Mouse (Mus musculus): ENCODE results near the gene Fbxw4.

DNA sequence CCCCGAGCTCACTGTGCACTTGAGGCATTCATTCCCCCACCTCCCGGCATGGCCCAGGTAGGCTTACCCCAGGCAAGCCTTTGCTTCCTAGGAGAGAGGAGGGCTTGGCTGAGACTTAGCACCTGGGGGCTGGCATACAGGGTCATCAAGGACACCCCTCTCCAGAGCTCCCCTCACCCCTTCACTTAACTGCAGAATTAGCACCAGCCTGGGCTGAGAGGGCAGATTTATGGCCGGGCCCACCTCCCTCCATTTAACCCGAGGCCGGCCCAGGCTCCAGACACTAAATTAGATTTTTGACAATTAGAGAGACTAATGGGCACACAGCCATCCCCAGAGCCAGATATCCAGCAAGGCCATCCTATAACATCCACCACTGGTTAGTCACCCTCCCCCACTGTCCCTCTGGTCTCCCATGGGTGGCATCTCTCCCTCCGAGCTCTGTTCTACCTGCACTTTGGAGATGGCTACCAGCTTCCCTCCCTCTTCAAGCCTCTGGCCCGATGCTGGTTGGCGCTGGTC is 124.8 kb downstream of the Fbxw4 start:
- TF ChIP-seq POLR2A (IDR thresholded peaks at IDR 0.05; ENCODE audit: insufficient read depth, low read length) = no peak
- no peak for TF ChIP-seq EP300 (IDR thresholded peaks at IDR 0.05; ENCODE audit: insufficient read depth, low read depth, low read length)
- TF ChIP-seq CTCF (IDR thresholded peaks at IDR 0.05; ENCODE audit: low read depth, low read length) = no peak
